Mouse (Mus musculus) heart, adult 11 months (tissue): ENCODE results near the gene Olfr1295.

Source experiments
- DNase-seq: peaks from one replicate; pipeline ENCODE4 v3.0.0; 2022

Olfr1295 gene

DNA sequence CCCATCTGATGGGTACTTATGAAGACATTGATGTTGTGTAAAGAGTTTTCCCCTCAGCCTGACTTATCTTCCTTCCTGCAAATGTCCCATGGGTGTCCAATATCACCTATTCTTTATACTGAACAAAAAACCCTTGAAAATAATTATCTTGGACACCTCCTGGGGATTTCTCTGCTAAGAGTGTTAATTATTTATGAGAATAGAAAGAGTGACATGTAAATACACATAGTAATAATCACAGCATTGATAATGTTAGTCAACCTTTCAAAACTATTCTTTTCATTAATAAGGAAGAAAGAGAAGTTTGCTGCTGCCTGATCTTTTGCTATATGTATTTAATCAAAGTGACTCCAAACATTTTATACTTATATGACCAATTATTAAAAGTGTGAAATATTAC lies at the start of gene Olfr1295:
Olfr1295 (minus strand) TSS at position 101 of the 400 bp plus-strand sequence.
- DNase-seq: no peak

GRCm38 (mm10) chr2:111540191-111540590 lies 29.3 kb downstream of the Olfr1295 start, which contains the start of gene Olfr1294:
Olfr1294 (minus strand) TSS chr2:111540291.
- no peak for DNase-seq

DNA sequence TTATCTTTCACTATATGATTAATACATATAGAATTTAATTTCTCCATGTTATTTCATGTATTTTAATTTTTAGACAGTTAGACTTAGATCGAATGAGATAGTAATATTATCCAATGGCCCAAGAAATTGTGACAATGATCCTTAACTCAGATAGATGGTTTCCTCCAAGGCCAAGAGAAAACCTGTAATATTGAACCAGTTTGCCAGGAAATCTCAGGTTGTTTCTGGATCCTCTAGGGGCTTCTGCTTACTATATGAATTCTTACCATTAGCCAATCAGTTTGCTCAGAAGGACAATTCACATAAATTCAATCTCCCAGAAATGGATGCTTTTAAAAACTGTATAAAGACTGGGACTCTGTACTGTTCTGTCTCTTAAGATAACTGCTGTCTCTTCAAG lies 44.6 kb downstream of the Olfr1295 start, which contains the start of gene Olfr1293-ps:
Olfr1293-ps (plus strand) TSS at position 301 of the 400 bp plus-strand sequence.
- DNase-seq: no peak

- DNase-seq: peak; percentile 74
Observed at GRCm38 (mm10) chr2:111517451-111517850, 52.0 kb downstream of the Olfr1295 start.
